Mouse (Mus musculus) MEL (cell line): ENCODE results near the gene Fbxo17.

ENCODE experiments used
- CTCF ChIP-seq, 3 experiments: IDR thresholded peaks in 2 of 3; conservative IDR thresholded peaks in 1 of 3; 2 replicates each; pipeline ENCODE4 v1.5.1; 2011 to 2012; ENCODE audit warnings: low read length in 3 of 3, low read depth in 2 of 3, mild to moderate bottlenecking in 2 of 3, improper control_type of control experiment in 1 of 3, inconsistent platforms in 1 of 3, mixed read lengths in 1 of 3, moderate library complexity in 1 of 3; ENCODE audit not compliant: control insufficient read depth in 1 of 3, insufficient read depth in 1 of 3, poor library complexity in 1 of 3, severe bottlenecking in 1 of 3
- POLR2A ChIP-seq, 2 experiments: IDR thresholded peaks; 2 replicates each; pipeline ENCODE4 v1.6.1; 2011 to 2012; ENCODE audit warnings: low read length in 2 of 2, mild to moderate bottlenecking in 2 of 2, control low read depth in 1 of 2, improper control_type of control experiment in 1 of 2, low read depth in 1 of 2, moderate library complexity in 1 of 2; ENCODE audit not compliant: control insufficient read depth in 1 of 2, insufficient read depth in 1 of 2, poor library complexity in 1 of 2

GRCm38 (mm10) chr7:28774164-28774563, 57.6 kb downstream of the Fbxo17 start:
- TF ChIP-seq CTCF (IDR thresholded peaks at IDR 0.05 in 2 of 3, conservative IDR thresholded peaks at IDR 0.05 in 1 of 3; ENCODE audit: control insufficient read depth in 1 of 3, insufficient read depth in 1 of 3, low read depth in 2 of 3, low read length in 3 of 3, poor library complexity in 1 of 3, severe bottlenecking in 1 of 3) (no peak), POLR2A (IDR thresholded peaks at IDR 0.05; ENCODE audit: control insufficient read depth in 1 of 2, insufficient read depth in 1 of 2, low read depth in 1 of 2, low read length in 2 of 2, poor library complexity in 1 of 2) (no peak)
